8 mouse cellular contexts compared by ENCODE assay signal in genomic region chr10:80347514-80347967, GRCm38 (mm10). TPM values are rescaled to one million over a fixed set of nuclear protein-coding genes. Genes with fewer than 3 reads are reported as not detected.
A peak's percentile ranks its signal among the peaks of the same experiment; 100 is the strongest.
DNase-seq lines count a peak whose midpoint lies in the region; ATAC-seq and TF ChIP-seq lines count a peak whose summit lies in the region.

No protein-coding gene starts in this region.

- ATAC-seq in liver, embryonic 12.5 days = no peak

- H3K4me3 ChIP-seq in heart, adult 2 months = peak overlapping the region; percentile 57
- peak overlapping the region; percentile 47 for H3K4me3 ChIP-seq in liver, embryonic 12.5 days

- no peaks in the 10 kb centered on the region for H3K79me2 ChIP-seq in heart, adult 2 months (replicated peaks; ENCODE audit: control insufficient read depth, insufficient read depth, low read length)

- no peaks in the 10 kb centered on the region for H3K27me3 ChIP-seq in heart, adult 2 months (ENCODE audit: control insufficient read depth, insufficient read depth, low read length)
- H3K27me3 ChIP-seq in liver, embryonic 12.5 days (replicated peaks) = peaks cover 96% of the 10 kb centered on the region

- H3K9me3 ChIP-seq in liver, embryonic 12.5 days (replicated peaks) = no peaks in the 10 kb centered on the region

- H3K9ac ChIP-seq in heart, adult 2 months (ENCODE audit: low read depth, low read length) = peak overlapping the region; percentile 68
- peak overlapping the region; percentile 57 for H3K9ac ChIP-seq in liver, embryonic 12.5 days

- peaks cover 6% of the 10 kb centered on the region for H3K4me1 ChIP-seq in heart, adult 2 months (ENCODE audit: control insufficient read depth, insufficient read depth, low read length)
- peaks cover 73% of the 10 kb centered on the region for H3K4me1 ChIP-seq in liver, embryonic 12.5 days

- intact Hi-C loops in heart, adult 2 months (cut with DNase I) = loop anchor here (1.0 kb wide), 1 partner anchor 52 kb away; the partner anchor contains the start of gene Apc2
- intact Hi-C loops in left cerebral cortex, postnatal 25 days (cut with DNase I) = no loop called here
- intact Hi-C loops in left cerebral cortex, postnatal 14 days (cut with DNase I) = no loop called here

- peak overlapping the region; percentile 93 for H3K27ac ChIP-seq in heart, adult 2 months
- no peak overlapping the region for H3K27ac ChIP-seq in liver, embryonic 12.5 days

- WGBS in heart, adult 2 months = 4% methylated on average over 17 of the region's 17 CpGs
- WGBS in liver, embryonic 12.5 days (ENCODE audit: insufficient replicate concordance) = 26% methylated on average over 17 of the region's 17 CpGs

- peak; percentile 56 for DNase-seq in gastrocnemius, adult 18-20 months (ENCODE audit: low spot score)
- no peak for DNase-seq in gastrocnemius, postnatal 4 days (ENCODE audit: low spot score in 2 of 2)
- peak; percentile 56 for DNase-seq in 3134 (ENCODE audit: extremely low read depth, insufficient read length, low spot score)
- DNase-seq in heart, adult 2 months = peak; percentile 68 to 69
- DNase-seq in right cerebral cortex, postnatal 36 days (ENCODE audit: low spot score in 2 of 2) = no peak
- no peak for DNase-seq in left cerebral cortex, postnatal 25 days (ENCODE audit: low spot score in 2 of 2)
- no peak for DNase-seq in left cerebral cortex, postnatal 14 days (ENCODE audit: low spot score in 2 of 2)

- peak; percentile 33; the same call in 1 of the 2 replicates for TF ChIP-seq POLR2A in heart, adult 2 months (IDR thresholded peaks at IDR 0.05; ENCODE audit: insufficient read depth, low read depth, low read length)

- peak overlapping the region; percentile 71 for H3K4me2 ChIP-seq in liver, embryonic 12.5 days

- H3K36me3 ChIP-seq in heart, adult 2 months (ENCODE audit: control insufficient read depth, insufficient read depth, low read length) = peaks cover 3% of the 10 kb centered on the region; the same call in 1 of the 2 replicates
- no peaks in the 10 kb centered on the region for H3K36me3 ChIP-seq in liver, embryonic 12.5 days

- no peak for TF ChIP-seq CTCF in heart, adult 2 months (IDR thresholded peaks at IDR 0.05)

- TF ChIP-seq EP300 in heart, adult 2 months (IDR thresholded peaks at IDR 0.05; ENCODE audit: insufficient read depth, low read depth, low read length) = 0 out of 2 replicates have a peak, but pooled peaks have one; percentile 32

RNA-seq across cellular contexts. Expression of gene Adamtsl5, which starts 0.7 kb away (rescaled TPM):
- total RNA-seq in gastrocnemius, adult 18-20 months (2021) = 10 to 100 TPM; 32.5 to 37.0 TPM
- total RNA-seq in gastrocnemius, postnatal 4 days (2021) = 10 to 100 TPM; 15.5 to 16.5 TPM
- total RNA-seq in heart, adult 2 months (2021) = 10 to 100 TPM; 71.9 to 84.5 TPM
- polyA plus RNA-seq in heart, adult 2 months (2012; rRNA removed) = 80.9 and 85.2 TPM in 2 replicates
- polyA plus RNA-seq in liver, embryonic 12.5 days (2016; fragmentation: Nextera tagmentation; extraction: Ambion mirVana) = 2.4 and 2.9 TPM in 2 replicates
- total RNA-seq in left cerebral cortex, postnatal 25 days (2021) = 1 to 10 TPM; 5.1 to 7.4 TPM
- total RNA-seq in left cerebral cortex, postnatal 14 days (2021) = 1 to 10 TPM; 2.0 to 4.2 TPM

RNA-seq across cellular contexts. Expression of gene Plk5, which starts 8.7 kb away (rescaled TPM):
- under 1 TPM; 0.09 to 0.11 TPM for total RNA-seq in gastrocnemius, adult 18-20 months (2021)
- under 1 TPM in 1 of 2 experiments, not detected in 1; 0.34 TPM for total RNA-seq in gastrocnemius, postnatal 4 days (2021)
- under 1 TPM; 0.50 to 0.63 TPM for total RNA-seq in heart, adult 2 months (2021)
- 2.0 and 2.7 TPM in 2 replicates for polyA plus RNA-seq in heart, adult 2 months (2012; rRNA removed)
- 0.06 and 0.10 TPM in 2 replicates for polyA plus RNA-seq in liver, embryonic 12.5 days (2016; fragmentation: Nextera tagmentation; extraction: Ambion mirVana)
- total RNA-seq in left cerebral cortex, postnatal 25 days (2021) = 10 to 100 TPM; 22.6 to 24.9 TPM
- total RNA-seq in left cerebral cortex, postnatal 14 days (2021) = 10 to 100 TPM in 1 of 2 experiments, 1 to 10 TPM in 1; 7.6 to 10.6 TPM

RNA-seq across cellular contexts. Expression of gene Reep6, which starts 17.8 kb away (rescaled TPM):
- total RNA-seq in gastrocnemius, adult 18-20 months (2021) = 1 to 10 TPM; 3.4 to 4.1 TPM
- 1 to 10 TPM; 2.7 to 4.1 TPM for total RNA-seq in gastrocnemius, postnatal 4 days (2021)
- total RNA-seq in heart, adult 2 months (2021) = 1 to 10 TPM; 2.8 to 3.6 TPM
- 2.9 and 4.1 TPM in 2 replicates for polyA plus RNA-seq in heart, adult 2 months (2012; rRNA removed)
- 61.4 and 61.6 TPM in 2 replicates for polyA plus RNA-seq in liver, embryonic 12.5 days (2016; fragmentation: Nextera tagmentation; extraction: Ambion mirVana)
- 10 to 100 TPM; 10.5 to 11.2 TPM for total RNA-seq in left cerebral cortex, postnatal 25 days (2021)
- total RNA-seq in left cerebral cortex, postnatal 14 days (2021) = 10 to 100 TPM in 1 of 2 experiments, 1 to 10 TPM in 1; 8.6 to 10.1 TPM

RNA-seq across cellular contexts. Expression of gene Pcsk4, which starts 18.2 kb away (rescaled TPM):
- total RNA-seq in gastrocnemius, adult 18-20 months (2021) = under 1 TPM; 0.78 to 0.97 TPM
- total RNA-seq in gastrocnemius, postnatal 4 days (2021) = 1 to 10 TPM; 1.0 to 1.5 TPM
- 1 to 10 TPM; 1.4 to 1.8 TPM for total RNA-seq in heart, adult 2 months (2021)
- 4.5 and 4.9 TPM in 2 replicates for polyA plus RNA-seq in heart, adult 2 months (2012; rRNA removed)
- polyA plus RNA-seq in liver, embryonic 12.5 days (2016; fragmentation: Nextera tagmentation; extraction: Ambion mirVana) = 6.9 and 7.2 TPM in 2 replicates
- total RNA-seq in left cerebral cortex, postnatal 25 days (2021) = 1 to 10 TPM; 4.5 to 4.6 TPM
- total RNA-seq in left cerebral cortex, postnatal 14 days (2021) = 1 to 10 TPM; 4.9 to 5.7 TPM

RNA-seq across cellular contexts. Expression of gene 2310011J03Rik, which starts 27.2 kb away (rescaled TPM):
- total RNA-seq in gastrocnemius, adult 18-20 months (2021) = 1 to 10 TPM; 6.8 to 7.1 TPM
- total RNA-seq in gastrocnemius, postnatal 4 days (2021) = 10 to 100 TPM; 16.7 to 17.6 TPM
- 10 to 100 TPM; 13.3 to 14.5 TPM for total RNA-seq in heart, adult 2 months (2021)
- 27.3 and 28.9 TPM in 2 replicates for polyA plus RNA-seq in heart, adult 2 months (2012; rRNA removed)
- polyA plus RNA-seq in liver, embryonic 12.5 days (2016; fragmentation: Nextera tagmentation; extraction: Ambion mirVana) = 46.0 and 46.7 TPM in 2 replicates
- 10 to 100 TPM; 27.3 to 29.8 TPM for total RNA-seq in left cerebral cortex, postnatal 25 days (2021)
- 10 to 100 TPM; 21.2 to 25.5 TPM for total RNA-seq in left cerebral cortex, postnatal 14 days (2021)

Comparison
In these comparisons a context has a peak if more than half of its experiments do, and no peak if none do; other contexts are left out.
1. DNase-seq: peak in gastrocnemius, adult 18-20 months (single experiment), 3134 (single experiment) and heart, adult 2 months (2 of 2); none in gastrocnemius, postnatal 4 days (0 of 2), right cerebral cortex, postnatal 36 days (0 of 2), left cerebral cortex, postnatal 25 days (0 of 2) and left cerebral cortex, postnatal 14 days (0 of 2).
2. RNA of gene Plk5, which starts 8.7 kb away (total RNA-seq): 22.6 to 24.9 TPM in left cerebral cortex, postnatal 25 days and 7.6 to 10.6 TPM in left cerebral cortex, postnatal 14 days; 0.50 to 0.63 TPM in heart, adult 2 months, 0.34 TPM in gastrocnemius, postnatal 4 days and 0.09 to 0.11 TPM in gastrocnemius, adult 18-20 months; every median in the first group is over 4 times any median in the second.